Mouse (Mus musculus): ENCODE results near the gene Myog. TPM values are rescaled to one million over a fixed set of nuclear protein-coding genes. Genes with fewer than 3 reads are reported as not detected.

Myog gene
- polyA plus RNA-seq, 1 experiment from 2014 or later, result 3.1 TPM

GRCm38 (mm10) chr1:134310729-134311128 lies 20.9 kb downstream of the Myog start:
- Histone ChIP-seq H3K27ac (replicated peaks) (no peak overlapping the region), H3K4me1 (peaks cover 6% of the 10 kb centered on the region), H3K27me3 (replicated peaks; ENCODE audit: low read depth, poor library complexity, severe bottlenecking) (peaks cover 2% of the 10 kb centered on the region; the same call in 1 of the 2 replicates), H3K4me3 (no peak overlapping the region), H3K36me3 (replicated peaks) (no peaks in the 10 kb centered on the region), H3K9me3 (no peaks in the 10 kb centered on the region)
- DNase-seq (ENCODE audit: low spot score), result no peak
- WGBS, result 93% methylated on average over 3 of the region's 3 CpGs

DNA sequence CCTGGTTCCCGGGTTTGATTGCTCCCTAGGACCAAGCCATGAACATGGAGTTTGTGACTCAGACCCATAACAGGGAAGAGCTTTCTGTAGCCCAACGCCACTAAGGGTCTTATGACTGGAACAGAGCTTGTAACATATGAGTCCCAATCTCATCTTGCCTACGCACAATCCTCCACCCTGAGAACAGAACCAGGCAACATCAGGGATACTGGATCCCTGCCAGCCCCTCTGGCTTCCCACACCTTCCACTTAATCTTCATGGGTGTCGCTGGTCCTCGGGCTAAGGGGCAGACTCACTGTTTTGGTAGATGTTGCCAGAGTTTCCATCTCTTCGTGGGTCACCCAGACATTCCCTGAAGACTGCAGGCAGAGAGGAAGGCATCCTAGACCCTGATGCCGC lies 22.0 kb downstream of the Myog start:
- WGBS, result 92% methylated on average over 7 of the region's 7 CpGs
- DNase-seq (ENCODE audit: low spot score), result no peak
- Histone ChIP-seq H3K27ac (replicated peaks) (no peak overlapping the region), H3K27me3 (replicated peaks; ENCODE audit: low read depth, poor library complexity, severe bottlenecking) (no peaks in the 10 kb centered on the region; the same call in 1 of the 2 replicates), H3K36me3 (replicated peaks) (no peaks in the 10 kb centered on the region), H3K4me1 (peaks cover 6% of the 10 kb centered on the region), H3K4me3 (no peak overlapping the region), H3K9me3 (no peaks in the 10 kb centered on the region)

DNA sequence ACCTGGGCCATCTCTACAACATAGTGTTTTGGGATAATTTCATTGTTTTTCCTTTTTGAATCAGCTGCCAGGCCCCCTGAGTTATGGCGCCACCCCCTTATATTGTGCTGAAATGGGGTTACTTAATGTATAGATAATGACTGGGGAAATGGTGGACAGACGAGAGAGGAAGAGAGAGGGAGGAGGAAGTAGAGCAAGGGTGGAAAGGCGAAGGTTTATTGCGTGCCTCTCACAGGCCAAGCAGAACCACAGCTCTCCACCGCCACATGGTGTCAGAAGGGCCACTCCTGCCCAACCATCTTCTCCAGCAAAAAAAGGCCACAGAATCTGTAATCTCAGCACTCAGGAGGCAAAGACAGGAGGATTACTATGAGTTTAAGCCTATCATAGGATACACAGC lies 25.4 kb downstream of the Myog start:
- no peak overlapping the region for H3K4me3 ChIP-seq
- H3K9me3 ChIP-seq, result no peaks in the 10 kb centered on the region
- DNase-seq (ENCODE audit: low spot score), result no peak
- no peak overlapping the region for H3K27ac ChIP-seq (replicated peaks)
- no peaks in the 10 kb centered on the region; the same call in 1 of the 2 replicates for H3K27me3 ChIP-seq (replicated peaks; ENCODE audit: low read depth, poor library complexity, severe bottlenecking)
- WGBS, result 89% methylated on average over 5 of the region's 5 CpGs
- 0 out of 2 replicates have a peak, but pooled peaks cover 4% of the 10 kb centered on the region for H3K36me3 ChIP-seq (replicated peaks)
- H3K4me1 ChIP-seq, result peaks cover 7% of the 10 kb centered on the region; the same call in 1 of the 2 replicates

GRCm38 (mm10) chr1:134316361-134316760 lies 26.6 kb downstream of the Myog start:
- 0 out of 2 replicates have a peak, but pooled peaks cover 4% of the 10 kb centered on the region for H3K36me3 ChIP-seq (replicated peaks)
- H3K4me3 ChIP-seq, result no peak overlapping the region
- no peak overlapping the region for H3K27ac ChIP-seq (replicated peaks)
- H3K9me3 ChIP-seq, result no peaks in the 10 kb centered on the region
- WGBS, result 89% methylated on average over 9 of the region's 9 CpGs
- DNase-seq (ENCODE audit: low spot score), result no peak
- H3K27me3 ChIP-seq (replicated peaks; ENCODE audit: low read depth, poor library complexity, severe bottlenecking), result no peaks in the 10 kb centered on the region; the same call in 1 of the 2 replicates
- peaks cover 19% of the 10 kb centered on the region for H3K4me1 ChIP-seq

DNA sequence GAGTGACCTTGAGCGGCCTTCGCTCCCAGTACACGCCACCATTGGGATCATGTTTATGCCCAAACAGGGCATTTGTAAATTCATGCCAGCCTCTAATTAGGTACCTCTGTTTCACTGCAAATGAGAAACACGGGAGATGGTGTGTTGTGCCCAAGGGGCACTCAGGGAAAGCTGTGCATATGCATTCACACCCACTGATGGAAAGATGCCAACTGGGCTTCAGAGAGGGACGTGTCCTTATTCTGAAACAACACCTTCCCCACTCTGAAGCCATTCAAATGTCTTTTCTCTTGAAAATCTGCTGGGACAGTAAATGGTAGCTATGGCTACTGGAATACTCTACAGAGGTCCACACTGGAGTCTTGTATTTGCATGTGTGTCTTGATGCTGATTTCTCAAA lies 28.5 kb downstream of the Myog start:
- H3K27me3 ChIP-seq (replicated peaks; ENCODE audit: low read depth, poor library complexity, severe bottlenecking), result no peaks in the 10 kb centered on the region; the same call in 1 of the 2 replicates
- no peak for DNase-seq (ENCODE audit: low spot score)
- H3K4me1 ChIP-seq, result peaks cover 20% of the 10 kb centered on the region
- no peaks in the 10 kb centered on the region for H3K9me3 ChIP-seq
- 87% methylated on average over 5 of the region's 5 CpGs for WGBS
- no peak overlapping the region for H3K4me3 ChIP-seq
- no peak overlapping the region for H3K27ac ChIP-seq (replicated peaks)
- H3K36me3 ChIP-seq (replicated peaks), result 0 out of 2 replicates have a peak, but pooled peaks cover 4% of the 10 kb centered on the region

- Histone ChIP-seq H3K9me3 (no peaks in the 10 kb centered on the region), H3K27me3 (replicated peaks; ENCODE audit: low read depth, poor library complexity, severe bottlenecking) (no peaks in the 10 kb centered on the region), H3K27ac (replicated peaks) (peak overlapping the region; percentile 15; the same call in 1 of the 2 replicates), H3K4me3 (no peak overlapping the region), H3K36me3 (replicated peaks) (0 out of 2 replicates have a peak, but pooled peaks cover 4% of the 10 kb centered on the region), H3K4me1 (peaks cover 20% of the 10 kb centered on the region)
- peak; percentile 42 for DNase-seq (ENCODE audit: low spot score)
- 56% methylated on average over 14 of the region's 14 CpGs for WGBS
Measured at GRCm38 (mm10) chr1:134320691-134321301, 31.0 kb downstream of the Myog start.

- no peaks in the 10 kb centered on the region for H3K27me3 ChIP-seq (replicated peaks; ENCODE audit: low read depth, poor library complexity, severe bottlenecking)
- no peak overlapping the region for H3K27ac ChIP-seq (replicated peaks)
- H3K9me3 ChIP-seq, result no peaks in the 10 kb centered on the region
- 0 out of 2 replicates have a peak, but pooled peaks cover 3% of the 10 kb centered on the region for H3K36me3 ChIP-seq (replicated peaks)
- DNase-seq (ENCODE audit: low spot score), result no peak
- 81% methylated on average over 6 of the region's 6 CpGs for WGBS
- H3K4me3 ChIP-seq, result no peak overlapping the region
- peaks cover 19% of the 10 kb centered on the region for H3K4me1 ChIP-seq
Measured at GRCm38 (mm10) chr1:134322591-134322990, 32.8 kb downstream of the Myog start.

DNA sequence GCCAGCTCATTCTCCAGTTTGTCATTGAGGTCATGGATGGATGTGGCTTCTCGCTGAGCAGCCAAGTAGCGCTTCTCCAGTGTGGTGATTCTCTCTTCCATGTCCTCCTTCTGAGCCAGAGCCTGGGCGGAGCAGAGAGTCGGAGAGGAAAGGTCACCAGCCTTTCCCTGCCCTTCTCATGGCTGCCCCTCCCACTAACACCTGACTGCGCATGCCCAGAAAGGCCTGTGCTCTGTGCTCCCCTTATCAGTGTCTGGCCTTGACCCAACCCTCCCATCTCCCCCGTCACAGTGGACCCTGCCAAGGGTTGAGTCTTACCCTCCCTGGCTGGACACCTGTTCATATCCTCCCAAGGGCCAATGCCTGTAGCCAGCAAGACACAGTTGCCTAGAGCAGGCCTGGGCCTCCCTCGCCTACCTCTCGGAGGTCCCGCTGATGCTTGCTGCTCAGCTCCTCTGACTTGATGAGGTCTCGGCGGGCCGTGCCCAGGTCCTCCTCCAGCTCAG lies 37.1 kb downstream of the Myog start:
- Histone ChIP-seq H3K27me3 (replicated peaks; ENCODE audit: low read depth, poor library complexity, severe bottlenecking) (peaks cover 3% of the 10 kb centered on the region; the same call in 1 of the 2 replicates), H3K9me3 (no peaks in the 10 kb centered on the region), H3K27ac (replicated peaks) (no peak overlapping the region), H3K4me1 (0 out of 2 replicates have a peak, but pooled peaks cover 2% of the 10 kb centered on the region), H3K36me3 (replicated peaks) (0 out of 2 replicates have a peak, but pooled peaks cover 3% of the 10 kb centered on the region), H3K4me3 (no peak overlapping the region)
- no peak for DNase-seq (ENCODE audit: low spot score)
- 93% methylated on average over 12 of the region's 12 CpGs for WGBS

DNA sequence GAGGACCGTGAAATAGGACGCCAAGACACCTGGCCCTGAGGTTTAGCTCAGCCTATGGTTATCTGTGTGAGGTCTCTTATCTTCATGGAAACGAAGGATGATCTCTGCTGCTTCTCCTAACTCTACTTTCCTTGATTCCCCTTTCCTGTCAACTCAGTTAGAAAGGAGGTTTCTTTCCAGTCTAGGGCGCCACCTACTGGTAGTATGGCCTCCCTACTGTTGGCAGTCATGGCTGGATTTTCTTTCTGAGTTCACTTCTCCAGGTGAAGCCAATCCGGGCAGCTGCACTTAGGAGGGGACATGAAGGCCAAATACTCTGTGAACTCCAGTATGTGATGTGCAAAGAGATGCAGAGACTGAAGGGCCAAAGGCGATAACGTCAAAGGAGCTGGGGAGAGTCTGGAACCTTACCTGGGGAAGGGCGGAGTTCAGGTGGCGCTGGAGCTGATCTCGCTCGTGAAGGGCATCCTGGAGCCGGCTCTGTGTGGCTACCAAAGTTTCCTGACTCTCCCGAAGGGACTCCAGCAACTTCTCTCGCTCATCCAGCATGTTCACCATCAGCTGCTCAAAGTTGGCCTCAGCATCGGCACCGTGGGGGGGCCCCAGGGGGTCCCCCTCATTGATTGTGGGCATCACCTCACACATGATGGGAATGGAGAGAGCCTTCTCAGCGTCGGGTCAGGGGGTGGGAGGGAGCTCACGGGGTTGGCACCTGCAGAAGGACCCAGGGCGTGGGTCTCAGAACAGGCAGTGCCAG lies 42.3 kb downstream of the Myog start:
- Histone ChIP-seq H3K9me3 (no peaks in the 10 kb centered on the region), H3K4me1 (peaks cover 26% of the 10 kb centered on the region), H3K27ac (replicated peaks) (no peak overlapping the region), H3K27me3 (replicated peaks; ENCODE audit: low read depth, poor library complexity, severe bottlenecking) (peaks cover 3% of the 10 kb centered on the region; the same call in 1 of the 2 replicates), H3K36me3 (replicated peaks) (0 out of 2 replicates have a peak, but pooled peaks cover under 1% of the 10 kb centered on the region), H3K4me3 (no peak overlapping the region)
- WGBS, result 60% methylated on average over 20 of the region's 20 CpGs
- DNase-seq (ENCODE audit: low spot score), result peak; percentile 82

DNA sequence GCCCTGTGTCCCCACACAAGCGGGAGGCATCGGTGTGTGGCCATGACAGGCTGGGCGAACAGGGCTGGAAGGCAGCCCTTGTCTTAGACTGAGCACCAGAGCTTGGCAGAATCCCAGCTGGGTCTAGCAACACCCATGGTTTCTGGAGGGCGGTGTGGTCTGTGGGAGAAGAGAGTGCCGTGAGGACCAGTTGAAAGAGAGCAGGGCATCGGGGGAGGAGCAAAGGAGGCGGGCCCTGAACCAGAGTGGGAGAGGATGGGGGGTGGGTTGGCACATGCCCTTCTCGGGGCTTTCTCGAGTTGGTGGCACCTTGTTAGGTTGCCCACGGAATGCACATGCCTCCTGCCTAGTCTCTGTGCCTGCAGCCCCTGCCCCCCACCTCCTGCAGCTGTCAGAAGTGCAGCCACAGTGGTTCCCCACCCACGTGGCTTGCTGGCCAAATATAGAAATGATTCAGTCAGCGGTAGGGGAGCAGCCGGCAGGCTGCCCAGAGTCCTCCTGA lies 43.0 kb downstream of the Myog start, which contains the start of gene Ppfia4:
Ppfia4 (minus strand) TSS at position 159 of the 502 bp plus-strand sequence.
- Histone ChIP-seq H3K4me1 (peaks cover 28% of the 10 kb centered on the region), H3K27me3 (replicated peaks; ENCODE audit: low read depth, poor library complexity, severe bottlenecking) (peaks cover 3% of the 10 kb centered on the region; the same call in 1 of the 2 replicates), H3K27ac (replicated peaks) (no peak within 1 kb of the TSS), H3K4me3 (no peak within 1 kb of the TSS), H3K9me3 (no peaks in the 10 kb centered on the region), H3K36me3 (replicated peaks) (no peaks in the 10 kb centered on the region)
- WGBS, result 66% methylated on average over 13 of the region's 13 CpGs
- no peak for DNase-seq (ENCODE audit: low spot score)

DNA sequence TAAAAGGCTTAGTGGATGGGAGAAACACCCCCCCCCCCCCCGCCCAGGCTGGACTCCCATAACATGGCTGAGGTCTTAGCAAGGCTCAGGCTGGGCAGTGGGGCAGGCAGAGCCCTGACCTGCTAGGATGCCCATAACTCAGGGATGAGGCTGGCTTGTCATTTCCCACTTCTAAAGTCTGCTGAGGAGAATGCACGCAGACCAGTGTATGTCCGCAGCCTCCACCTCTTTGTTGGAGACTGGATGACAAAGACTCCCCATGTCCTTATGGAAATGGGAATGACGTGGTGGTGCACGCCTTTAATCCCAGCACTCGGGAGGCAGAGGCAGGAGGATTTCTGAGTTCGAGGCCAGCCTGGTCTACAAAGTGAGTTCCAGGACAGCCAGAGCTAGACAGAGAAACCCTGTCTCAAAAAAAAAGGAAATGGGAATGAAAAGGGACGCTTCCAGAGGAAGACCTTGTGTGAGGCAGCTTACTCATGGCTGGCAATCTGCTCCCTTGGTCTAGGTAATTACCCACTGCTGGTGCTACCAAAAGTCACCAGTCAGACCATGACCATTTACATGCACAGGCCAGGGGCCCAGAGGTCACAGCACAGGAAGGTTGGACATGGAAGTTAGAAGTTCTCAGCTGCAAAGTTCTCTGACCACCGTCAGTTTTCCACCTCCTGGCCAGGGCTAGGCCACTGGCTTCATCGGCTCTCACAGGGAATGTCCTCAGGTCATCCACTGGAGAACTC lies 43.8 kb downstream of the Myog start:
- Histone ChIP-seq H3K4me1 (peaks cover 28% of the 10 kb centered on the region), H3K9me3 (no peaks in the 10 kb centered on the region), H3K36me3 (replicated peaks) (no peaks in the 10 kb centered on the region), H3K4me3 (no peak overlapping the region), H3K27ac (replicated peaks) (no peak overlapping the region), H3K27me3 (replicated peaks; ENCODE audit: low read depth, poor library complexity, severe bottlenecking) (0 out of 2 replicates have a peak, but pooled peaks cover 3% of the 10 kb centered on the region)
- no peak for DNase-seq (ENCODE audit: low spot score)
- WGBS, result 79% methylated on average over 10 of the region's 10 CpGs
